Mouse (Mus musculus) E14TG2a.4 (cell line): ENCODE measurements around the gene Cass4.

Source experiments
- H3K27me3 ChIP-seq: 2 replicates; pipeline ENCODE4 v1.6.1; 2014; ENCODE audit warnings: low read length, control low read depth; ENCODE audit not compliant: insufficient read depth
- H3K36me3 ChIP-seq: 2 replicates; pipeline ENCODE4 v1.6.1; 2014; ENCODE audit warnings: low read length, control low read depth; ENCODE audit not compliant: insufficient read depth
- H3K4me1 ChIP-seq: replicated peaks from 2 replicates; pipeline ENCODE4 v1.6.1; 2014; ENCODE audit warnings: low read depth, low read length, control low read depth
- H3K4me3 ChIP-seq: replicated peaks from 2 replicates; pipeline ENCODE4 v1.5.1; 2014; ENCODE audit warnings: mild to moderate bottlenecking, low read length
- H3K9me3 ChIP-seq: 2 replicates; pipeline ENCODE4 v1.6.1; 2014; ENCODE audit warnings: low read length, control low read depth
- CTCF ChIP-seq: conservative IDR thresholded peaks from 2 replicates; pipeline ENCODE4 v1.5.1; 2014; ENCODE audit warnings: low read length
- NANOG ChIP-seq: IDR thresholded peaks from 2 replicates; pipeline ENCODE4 v1.6.1; 2014; ENCODE audit warnings: borderline replicate concordance, low read length, mixed read lengths
- POU5F1 ChIP-seq: IDR thresholded peaks from 2 replicates; pipeline ENCODE4 v1.6.1; 2014; ENCODE audit warnings: low read length, borderline replicate concordance

Gene Cass4

GRCm38 (mm10) chr2:172458496-172458895, 64.9 kb downstream of the Cass4 start, which contains the start of gene Gcnt7:
Gcnt7 (minus strand) TSS chr2:172458596.
- no peaks in the 10 kb centered on the region for H3K9me3 ChIP-seq
- H3K4me1 ChIP-seq = peaks cover 11% of the 10 kb centered on the region
- TF ChIP-seq POU5F1 = no peak
- TF ChIP-seq CTCF = no peak
- TF ChIP-seq NANOG = no peak
- H3K27me3 ChIP-seq = no peaks in the 10 kb centered on the region
- H3K4me3 ChIP-seq = no peak within 1 kb of the TSS
- peaks cover 92% of the 10 kb centered on the region for H3K36me3 ChIP-seq

- no peaks in the 10 kb centered on the region for H3K27me3 ChIP-seq
- peaks cover 16% of the 10 kb centered on the region for H3K4me1 ChIP-seq
- no peaks in the 10 kb centered on the region for H3K9me3 ChIP-seq
- H3K36me3 ChIP-seq = peaks cover 94% of the 10 kb centered on the region
- TF ChIP-seq NANOG (no peak), CTCF (no peak), POU5F1 (no peak)
- no peak overlapping the region for H3K4me3 ChIP-seq
These were observed 67.1 kb downstream of the Cass4 start for GRCm38 (mm10) chr2:172460647-172461046.

- peaks cover 19% of the 10 kb centered on the region for H3K4me1 ChIP-seq
- H3K9me3 ChIP-seq = no peaks in the 10 kb centered on the region
- peaks cover 94% of the 10 kb centered on the region for H3K36me3 ChIP-seq
- TF ChIP-seq POU5F1 (no peak), CTCF (no peak)
- no peaks in the 10 kb centered on the region for H3K27me3 ChIP-seq
- H3K4me3 ChIP-seq = no peak overlapping the region
These were observed 69.2 kb downstream of the Cass4 start for GRCm38 (mm10) chr2:172462813-172463212.

GRCm38 (mm10) chr2:172466427-172467132, 73.0 kb downstream of the Cass4 start:
- Histone ChIP-seq H3K36me3 (peaks cover 84% of the 10 kb centered on the region), H3K4me1 (peaks cover 8% of the 10 kb centered on the region), H3K27me3 (no peaks in the 10 kb centered on the region), H3K4me3 (no peak overlapping the region), H3K9me3 (no peaks in the 10 kb centered on the region)
- TF ChIP-seq CTCF (no peak), NANOG (no peak), POU5F1 (no peak)

- H3K27me3 ChIP-seq = no peaks in the 10 kb centered on the region
- TF ChIP-seq CTCF (no peak), POU5F1 (no peak), NANOG (no peak)
- H3K36me3 ChIP-seq = peaks cover 78% of the 10 kb centered on the region
- no peaks in the 10 kb centered on the region for H3K9me3 ChIP-seq
- no peak overlapping the region for H3K4me3 ChIP-seq
- H3K4me1 ChIP-seq = peaks cover 8% of the 10 kb centered on the region
These were observed 73.6 kb downstream of the Cass4 start for GRCm38 (mm10) chr2:172467206-172467605.

- Histone ChIP-seq H3K4me1 (peaks cover 8% of the 10 kb centered on the region), H3K9me3 (no peaks in the 10 kb centered on the region), H3K4me3 (no peak overlapping the region), H3K27me3 (no peaks in the 10 kb centered on the region), H3K36me3 (peaks cover 66% of the 10 kb centered on the region)
- TF ChIP-seq CTCF (no peak), NANOG (no peak), POU5F1 (no peak)
These were observed 74.8 kb downstream of the Cass4 start for GRCm38 (mm10) chr2:172468346-172468819.

GRCm38 (mm10) chr2:172472318-172472717, 78.7 kb downstream of the Cass4 start, which contains the start of gene Fam209:
Fam209 (plus strand) TSS chr2:172472520.
- Histone ChIP-seq H3K36me3 (peaks cover 27% of the 10 kb centered on the region), H3K4me3 (no peak within 1 kb of the TSS), H3K4me1 (peaks cover 5% of the 10 kb centered on the region; the same call in 1 of the 2 replicates), H3K9me3 (no peaks in the 10 kb centered on the region), H3K27me3 (no peaks in the 10 kb centered on the region)
- no peak for TF ChIP-seq CTCF
- TF ChIP-seq NANOG = no peak
- no peak for TF ChIP-seq POU5F1

- TF ChIP-seq POU5F1 = no peak
- TF ChIP-seq NANOG = no peak
- TF ChIP-seq CTCF = no peak
- H3K27me3 ChIP-seq = no peaks in the 10 kb centered on the region
- no peak overlapping the region for H3K4me3 ChIP-seq
- peaks cover 14% of the 10 kb centered on the region for H3K36me3 ChIP-seq
- no peaks in the 10 kb centered on the region for H3K9me3 ChIP-seq
- peaks cover 15% of the 10 kb centered on the region for H3K4me1 ChIP-seq
These were observed 80.0 kb downstream of the Cass4 start for GRCm38 (mm10) chr2:172473591-172473990.

GRCm38 (mm10) chr2:172474970-172475369, 81.4 kb downstream of the Cass4 start:
- TF ChIP-seq NANOG (no peak), CTCF (peak; percentile 61)
- H3K4me3 ChIP-seq = no peak overlapping the region

More at GRCm38 (mm10) chr2:172474970-172475369, 81.4 kb downstream of the Cass4 start:
- peaks cover under 1% of the 10 kb centered on the region; the same call in 1 of the 2 replicates for H3K36me3 ChIP-seq
- no peaks in the 10 kb centered on the region for H3K9me3 ChIP-seq
- H3K27me3 ChIP-seq = no peaks in the 10 kb centered on the region
- peaks cover 19% of the 10 kb centered on the region for H3K4me1 ChIP-seq
